Mouse (Mus musculus): ENCODE data around the gene Ptprf.

DNA sequence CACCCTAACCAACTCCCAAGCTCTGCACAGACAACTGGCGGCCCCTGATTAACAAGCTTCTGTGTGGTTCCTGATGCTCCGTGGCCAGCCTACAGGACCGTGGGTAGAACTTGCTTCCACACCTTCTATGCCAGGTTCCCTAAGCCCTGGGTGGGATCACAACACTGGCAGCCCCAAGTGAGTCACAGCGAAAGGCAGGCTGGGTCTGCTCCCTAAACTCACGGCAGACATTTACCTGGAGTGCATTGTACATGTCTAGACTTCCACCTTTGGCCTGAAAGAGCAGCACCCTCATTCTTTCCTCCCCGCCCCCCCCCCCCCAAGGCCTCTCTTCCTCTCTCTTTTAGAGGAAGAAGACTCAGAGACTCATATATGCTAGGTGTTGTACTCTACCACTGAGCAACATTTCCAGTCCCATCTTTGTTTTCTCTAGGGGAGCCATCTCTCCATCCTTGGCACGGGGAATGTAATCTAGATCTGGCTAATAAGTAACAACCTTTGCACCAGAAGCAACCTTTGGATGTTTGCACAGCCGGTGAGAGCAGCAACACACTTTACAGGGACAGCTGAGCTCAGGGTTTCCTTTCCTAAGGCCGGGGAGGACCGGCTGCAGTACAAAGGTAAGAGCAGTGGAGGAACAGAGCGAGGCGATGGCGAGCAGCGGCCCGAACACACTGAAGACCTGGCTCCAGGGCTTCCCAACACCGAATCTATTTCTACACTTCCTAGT is 51.1 kb downstream of the Ptprf start:
- no peak for TF ChIP-seq POLR2A (IDR thresholded peaks at IDR 0.05; ENCODE audit: extremely low read depth, insufficient read depth, low read length)
- no peak for TF ChIP-seq CTCF (IDR thresholded peaks at IDR 0.05; ENCODE audit: extremely low read depth, insufficient read depth, low read length)

Data from cortical plate, adult 2 months (tissue).